Mouse (Mus musculus) intestine, embryonic 16.5 days (tissue): ENCODE measurements at regions not wholly inside any gene's neighbourhood (a gene's known extent, or its start where the extent isn't known, plus 50 kb on each side); places are given as distances from the start of the nearest gene placed in this dataset.

Source experiments
- ATAC-seq: fragments of 200-750 bp; cut with Nextera tagmentation; 2 replicates; pipeline ENCODE4 v1.8.0; 2017; ENCODE audit warnings: moderate TSS enrichment, moderate library complexity
- H3K27ac ChIP-seq: fragments of 300-500 bp; sonication (generic); 2 replicates; pipeline ENCODE4 v1.5.1; 2014; ENCODE audit warnings: mild to moderate bottlenecking, low read length
- H3K27me3 ChIP-seq: fragments of 300-500 bp; sonication (generic); replicated peaks from 2 replicates; pipeline ENCODE4 v1.6.1; 2014; ENCODE audit warnings: low read length, control low read depth, mixed read lengths; ENCODE audit not compliant: control insufficient read depth, insufficient read depth
- H3K36me3 ChIP-seq: fragments of 300-500 bp; sonication (generic); 2 replicates; pipeline ENCODE4 v1.6.1; 2014; ENCODE audit warnings: low read length, control low read depth; ENCODE audit not compliant: control insufficient read depth, insufficient read depth
- H3K4me1 ChIP-seq: fragments of 300-500 bp; sonication (generic); 2 replicates; pipeline ENCODE4 v1.6.1; 2014; ENCODE audit warnings: low read length, control low read depth, mixed read lengths; ENCODE audit not compliant: control insufficient read depth, insufficient read depth
- H3K4me2 ChIP-seq: fragments of 300-500 bp; sonication (generic); 2 replicates; pipeline ENCODE4 v1.6.1; 2014; ENCODE audit warnings: low read depth, low read length, control low read depth
- H3K4me3 ChIP-seq: fragments of 300-500 bp; sonication (generic); 2 replicates; pipeline ENCODE4 v1.5.1; 2014; ENCODE audit warnings: mild to moderate bottlenecking, low read length
- H3K9ac ChIP-seq: fragments of 300-500 bp; sonication (generic); 2 replicates; pipeline ENCODE4 v1.6.1; 2014; ENCODE audit warnings: low read depth, low read length
- H3K9me3 ChIP-seq: fragments of 300-500 bp; sonication (generic); 2 replicates; pipeline ENCODE4 v1.6.1; 2016; ENCODE audit warnings: low read length, control low read depth; ENCODE audit not compliant: control insufficient read depth
- WGBS: fragments of 180-500 bp; shearing (Covaris S2); extraction: QIAGEN DNeasy Blood & Tissue Kit; methylation state at CpG from one replicate; pipeline ENCODE4 v1.1.7; 2014; 5-methylcytosine and 5-hydroxymethylcytosine counted together

GRCm38 (mm10) chr13:37509352-37509851, 164.4 kb downstream of the Ly86 start:
- H3K9me3 ChIP-seq = no peaks in the 10 kb centered on the region
- 8% methylated on average over 11 of the region's 12 CpGs for WGBS
- H3K27ac ChIP-seq = peak overlapping the region; percentile 95
- no peaks in the 10 kb centered on the region for H3K27me3 ChIP-seq
- H3K4me3 ChIP-seq = no peak overlapping the region
- no peaks in the 10 kb centered on the region for H3K36me3 ChIP-seq
- peak overlapping the region; percentile 40 for H3K4me2 ChIP-seq
- peak overlapping the region; percentile 53; the same call in 1 of the 2 replicates for H3K9ac ChIP-seq
- ATAC-seq = peak; percentile 74
- peaks cover 39% of the 10 kb centered on the region for H3K4me1 ChIP-seq

GRCm38 (mm10) chr13:37510511-37510910, 165.5 kb downstream of the Ly86 start:
- Histone ChIP-seq H3K36me3 (no peaks in the 10 kb centered on the region), H3K4me1 (peaks cover 44% of the 10 kb centered on the region), H3K27ac (no peak overlapping the region), H3K9me3 (no peaks in the 10 kb centered on the region), H3K27me3 (no peaks in the 10 kb centered on the region), H3K9ac (no peak overlapping the region), H3K4me3 (no peak overlapping the region), H3K4me2 (no peak overlapping the region)
- ATAC-seq = no peak
- 85% methylated on average over 6 of the region's 6 CpGs for WGBS

DNA sequence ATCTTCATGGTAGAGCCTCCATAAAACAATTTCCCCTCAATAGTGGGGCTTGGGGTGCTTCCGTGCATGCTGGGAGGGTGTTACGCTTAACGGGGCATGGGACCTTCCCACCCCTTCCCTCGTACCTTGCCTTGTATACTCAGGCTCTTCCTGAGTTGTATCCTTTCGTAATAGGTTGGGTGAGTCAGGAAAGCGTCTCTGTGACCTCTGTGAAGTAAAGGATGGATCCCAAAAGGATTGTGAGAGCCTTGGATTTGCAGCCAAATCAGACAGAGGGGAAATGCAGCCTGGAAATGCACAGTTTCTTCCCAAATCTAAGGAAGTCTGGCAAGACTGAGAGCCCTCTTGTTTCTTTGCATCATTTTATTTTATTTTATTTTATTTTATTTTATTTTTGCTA, 166.0 kb downstream of the Ly86 start:
- no peak for ATAC-seq
- peaks cover 42% of the 10 kb centered on the region for H3K4me1 ChIP-seq

GRCm38 (mm10) chr13:37511406-37511805, 166.4 kb downstream of the Ly86 start:
- no peaks in the 10 kb centered on the region for H3K27me3 ChIP-seq
- no peak for ATAC-seq
- H3K4me3 ChIP-seq = no peak overlapping the region
- 69% methylated on average over 4 of the region's 4 CpGs for WGBS
- H3K36me3 ChIP-seq = no peaks in the 10 kb centered on the region
- H3K4me1 ChIP-seq = peaks cover 38% of the 10 kb centered on the region
- no peak overlapping the region for H3K27ac ChIP-seq
- no peak overlapping the region for H3K4me2 ChIP-seq
- H3K9me3 ChIP-seq = no peaks in the 10 kb centered on the region
- H3K9ac ChIP-seq = no peak overlapping the region

More for the DNA sequence above, 166.0 kb downstream of the Ly86 start:
- H3K9me3 ChIP-seq = no peaks in the 10 kb centered on the region
- H3K27me3 ChIP-seq = no peaks in the 10 kb centered on the region
- H3K4me3 ChIP-seq = no peak overlapping the region
- no peak overlapping the region for H3K27ac ChIP-seq
- no peak overlapping the region for H3K9ac ChIP-seq
- WGBS = 73% methylated on average over 6 of the region's 6 CpGs
- H3K36me3 ChIP-seq = no peaks in the 10 kb centered on the region
- no peak overlapping the region for H3K4me2 ChIP-seq

DNA sequence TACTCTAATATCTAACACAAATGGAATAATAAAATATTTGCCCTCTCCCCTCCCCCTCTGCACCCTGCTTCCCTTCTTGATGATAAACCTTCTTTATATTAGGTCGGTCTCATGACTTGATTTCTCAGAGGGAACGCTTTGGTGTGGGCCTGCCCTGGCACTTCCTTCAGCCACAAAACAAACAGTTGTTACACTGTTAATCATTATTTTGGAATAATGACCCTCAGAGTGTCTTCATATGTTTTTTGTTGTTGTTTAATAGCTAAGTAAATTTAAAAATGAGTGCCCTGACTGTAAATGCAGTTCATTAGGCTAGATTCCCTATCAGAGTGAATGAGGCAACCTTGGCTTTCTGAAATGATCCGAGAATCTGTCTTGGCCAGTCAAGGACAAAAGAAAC, 167.8 kb downstream of the Ly86 start:
- Histone ChIP-seq H3K4me3 (no peak overlapping the region), H3K4me1 (peaks cover 33% of the 10 kb centered on the region), H3K36me3 (no peaks in the 10 kb centered on the region), H3K9me3 (no peaks in the 10 kb centered on the region), H3K9ac (no peak overlapping the region), H3K27me3 (no peaks in the 10 kb centered on the region), H3K27ac (peak overlapping the region; percentile 30; the same call in 1 of the 2 replicates), H3K4me2 (no peak overlapping the region)
- ATAC-seq = no peak
- 47% methylated on average over 3 of the region's 3 CpGs for WGBS

- no peak overlapping the region for H3K4me3 ChIP-seq
- H3K36me3 ChIP-seq = no peaks in the 10 kb centered on the region
- no peaks in the 10 kb centered on the region for H3K27me3 ChIP-seq
- H3K27ac ChIP-seq = peak overlapping the region; percentile 88
- no peak for ATAC-seq
- 17% methylated on average over 2 of the region's 2 CpGs for WGBS
- no peaks in the 10 kb centered on the region for H3K9me3 ChIP-seq
- H3K9ac ChIP-seq = peak overlapping the region; percentile 36
- peak overlapping the region; percentile 21; the same call in 1 of the 2 replicates for H3K4me2 ChIP-seq
- H3K4me1 ChIP-seq = peaks cover 32% of the 10 kb centered on the region
Observed at GRCm38 (mm10) chr13:37513206-37513904, 168.3 kb downstream of the Ly86 start.

DNA sequence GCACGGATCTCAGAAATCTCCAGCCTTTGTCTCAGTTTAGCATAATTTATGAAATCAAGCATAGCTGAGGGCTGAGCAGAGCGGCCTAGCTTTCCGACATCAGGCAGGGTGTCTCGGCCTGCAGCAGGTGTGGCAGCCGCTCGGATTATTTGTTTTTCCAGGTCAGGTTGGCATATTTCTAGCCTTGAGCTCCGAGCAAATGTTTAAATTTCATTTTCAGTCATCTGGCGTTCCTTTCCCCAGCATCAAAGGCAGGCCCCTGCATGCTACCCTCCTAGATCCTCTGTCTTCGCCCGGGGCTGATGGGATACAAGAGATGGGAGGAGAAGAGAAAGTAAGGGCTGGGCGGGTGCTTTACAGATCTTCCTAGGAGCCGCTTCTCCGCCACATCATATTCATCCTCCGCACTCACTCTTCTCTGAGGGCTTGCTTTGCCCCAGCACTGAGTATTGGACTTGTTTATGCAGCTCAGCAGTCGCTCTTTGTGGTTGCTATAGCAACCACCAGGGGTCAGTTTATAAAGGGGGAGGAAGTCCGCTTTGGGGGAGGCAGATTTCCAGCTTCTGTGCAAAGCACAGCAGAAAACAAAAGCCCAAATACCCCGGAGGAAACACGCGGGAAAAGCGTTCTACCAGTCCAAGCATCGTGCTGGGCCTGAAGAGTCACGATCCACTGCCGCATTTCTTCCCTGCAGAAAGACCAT, 169.0 kb downstream of the Ly86 start:
- Histone ChIP-seq H3K9ac (peak overlapping the region; percentile 36), H3K27ac (peak overlapping the region; percentile 88), H3K4me2 (peak overlapping the region; percentile 21), H3K36me3 (no peaks in the 10 kb centered on the region), H3K4me3 (no peak overlapping the region), H3K27me3 (no peaks in the 10 kb centered on the region), H3K4me1 (peaks cover 25% of the 10 kb centered on the region), H3K9me3 (no peaks in the 10 kb centered on the region)
- peak; percentile 58 for ATAC-seq
- 16% methylated on average over 23 of the region's 23 CpGs for WGBS

- no peaks in the 10 kb centered on the region for H3K36me3 ChIP-seq
- H3K9me3 ChIP-seq = no peaks in the 10 kb centered on the region
- peaks cover 18% of the 10 kb centered on the region for H3K4me1 ChIP-seq
- H3K27me3 ChIP-seq = no peaks in the 10 kb centered on the region
- 74% methylated on average over 12 of the region's 12 CpGs for WGBS
- no peak overlapping the region for H3K4me3 ChIP-seq
- no peak for ATAC-seq
- H3K4me2 ChIP-seq = peak overlapping the region; percentile 21; the same call in 1 of the 2 replicates
- peak overlapping the region; percentile 88 for H3K27ac ChIP-seq
- H3K9ac ChIP-seq = peak overlapping the region; percentile 36; the same call in 1 of the 2 replicates
Observed at GRCm38 (mm10) chr13:37514641-37515305, 169.8 kb downstream of the Ly86 start.
